Mouse (Mus musculus) cerebellum, adult 2 months (tissue): ENCODE measurements around the gene Atxn2l.

Experiments used
- CTCF ChIP-seq: fragments of 200-500 bp; IDR thresholded peaks from 2 replicates; pipeline ENCODE4 v1.5.1; 2011; ENCODE audit warnings: low read depth, mild to moderate bottlenecking, control low read depth, low read length, moderate library complexity, borderline replicate concordance; ENCODE audit not compliant: insufficient read depth
- POLR2A ChIP-seq: fragments of 200-500 bp; IDR thresholded peaks from 2 replicates; pipeline ENCODE4 v1.6.1; 2011; ENCODE audit warnings: low read length, control low read depth, borderline replicate concordance; ENCODE audit not compliant: insufficient read depth

GRCm38 (mm10) chr7:126503273-126503878, at the start of gene Atxn2l:
- TF ChIP-seq CTCF: peak; percentile 44; the same call in 1 of the 2 replicates
- peak; percentile 39; the same call in 1 of the 2 replicates for TF ChIP-seq POLR2A
